Mouse (Mus musculus) intestine, embryonic 15.5 days (tissue): Measurements from ENCODE around the gene Smyd3. TPM values are rescaled to one million over a fixed set of nuclear protein-coding genes. Genes with fewer than 3 reads are reported as not detected.

Source experiments
- ATAC-seq: fragments of 200-750 bp; cut with Nextera tagmentation; 2 replicates; pipeline ENCODE4 v1.8.0; 2017; ENCODE audit warnings: moderate TSS enrichment, moderate library complexity
- H3K27ac ChIP-seq: fragments of 300-500 bp; sonication (generic); 2 replicates; pipeline ENCODE4 v1.5.1; 2015; ENCODE audit warnings: mild to moderate bottlenecking, inconsistent platforms
- H3K27me3 ChIP-seq: fragments of 300-500 bp; sonication (generic); replicated peaks from 2 replicates; pipeline ENCODE4 v1.6.1; 2015; ENCODE audit warnings: inconsistent platforms
- H3K36me3 ChIP-seq: fragments of 300-500 bp; sonication (generic); 2 replicates; pipeline ENCODE4 v1.6.1; 2015; ENCODE audit warnings: inconsistent platforms
- H3K4me1 ChIP-seq: fragments of 300-500 bp; sonication (generic); replicated peaks from 2 replicates; pipeline ENCODE4 v1.6.1; 2015; ENCODE audit warnings: inconsistent platforms
- H3K4me2 ChIP-seq: fragments of 300-500 bp; sonication (generic); replicated peaks from 2 replicates; pipeline ENCODE4 v1.6.1; 2015; ENCODE audit warnings: mild to moderate bottlenecking, inconsistent platforms
- H3K4me3 ChIP-seq: fragments of 300-500 bp; sonication (generic); replicated peaks from 2 replicates; pipeline ENCODE4 v1.5.1; 2015; ENCODE audit warnings: inconsistent platforms
- H3K9ac ChIP-seq: fragments of 300-500 bp; sonication (generic); 2 replicates; pipeline ENCODE4 v1.6.1; 2015; ENCODE audit warnings: inconsistent platforms
- H3K9me3 ChIP-seq: fragments of 300-500 bp; sonication (generic); 2 replicates; pipeline ENCODE4 v1.6.1; 2016; ENCODE audit warnings: inconsistent platforms
- WGBS: fragments of 180-500 bp; shearing (Covaris S2); methylation state at CpG from one replicate; pipeline ENCODE4 v1.1.7; 2015; 5-methylcytosine and 5-hydroxymethylcytosine counted together
- polyA plus RNA-seq: library from polyadenylated mRNA; unstranded; fragments of >200 nt; fragmentation: Nextera tagmentation; extraction: Ambion mirVana; gene quantifications from 2 replicates; pipeline ENCODE4 v1.2.1, GENCODE M21; 2015

The Smyd3 gene
- polyA plus RNA-seq, 1 experiment from 2014 or later, result 18.1 TPM

DNA sequence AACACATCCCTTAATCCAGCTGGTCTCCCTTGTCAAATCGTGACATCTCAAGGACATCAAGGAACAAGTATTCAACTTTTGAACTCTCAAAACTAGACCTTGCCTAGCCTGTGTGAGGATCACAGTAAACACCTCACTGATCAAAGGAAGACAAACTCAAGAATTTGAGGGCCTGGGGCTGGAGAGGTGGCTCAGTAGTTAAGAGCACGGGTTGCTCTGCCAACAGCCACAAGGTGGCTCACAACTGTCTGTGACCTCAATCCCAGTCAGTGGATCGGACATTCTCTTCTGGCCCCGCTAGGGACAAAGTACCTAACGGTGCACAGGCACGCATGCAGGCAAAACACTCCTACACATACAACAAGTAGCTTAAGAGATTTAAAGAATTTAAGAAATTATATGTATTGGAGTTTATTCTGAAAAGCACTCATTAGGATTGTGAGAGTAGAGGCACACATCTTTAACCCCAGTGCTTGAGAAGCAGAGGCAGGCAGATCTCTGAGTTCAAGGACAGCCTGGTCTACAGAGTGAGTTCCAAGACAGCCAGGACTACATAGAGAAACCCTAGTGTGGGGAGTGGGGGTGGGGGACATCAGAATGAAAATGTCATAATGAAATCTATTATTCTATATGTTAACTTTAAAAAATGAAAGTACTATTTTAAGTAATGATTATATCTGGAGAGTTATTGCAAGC is 41.2 kb downstream of the Smyd3 start:
- WGBS, result 65% methylated on average over 6 of the region's 6 CpGs
- Histone ChIP-seq H3K27ac (no peak overlapping the region), H3K4me1 (no peaks in the 10 kb centered on the region; the same call in 1 of the 2 replicates), H3K4me2 (no peak overlapping the region), H3K4me3 (no peak overlapping the region), H3K9me3 (no peaks in the 10 kb centered on the region), H3K9ac (no peak overlapping the region), H3K36me3 (no peaks in the 10 kb centered on the region), H3K27me3 (no peaks in the 10 kb centered on the region)
- peak; percentile 44; the same call in 1 of the 2 replicates for ATAC-seq

DNA sequence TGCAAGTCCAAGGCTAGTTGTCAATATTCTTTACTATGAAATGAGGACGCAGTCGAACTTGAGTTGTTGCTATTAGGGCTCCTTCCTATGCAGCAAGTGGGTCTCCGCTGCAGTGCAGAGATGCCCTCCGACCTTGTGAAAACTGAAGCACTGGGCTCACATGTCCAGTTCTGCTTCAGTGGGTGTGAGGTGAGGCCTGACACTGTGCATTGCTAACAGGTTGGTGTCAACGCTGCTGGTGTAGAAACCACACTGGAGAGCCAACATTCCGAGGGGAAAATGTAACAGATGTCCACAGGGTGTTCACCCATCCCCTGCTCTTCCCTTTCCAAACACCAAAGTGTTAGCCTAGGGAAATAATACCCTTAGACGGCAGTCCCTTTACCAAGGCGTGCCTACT is 43.1 kb downstream of the Smyd3 start:
- WGBS, result 86% methylated on average over 8 of the region's 8 CpGs
- Histone ChIP-seq H3K4me1 (no peaks in the 10 kb centered on the region; the same call in 1 of the 2 replicates), H3K4me3 (no peak overlapping the region), H3K9me3 (no peaks in the 10 kb centered on the region), H3K9ac (no peak overlapping the region), H3K27ac (no peak overlapping the region), H3K27me3 (no peaks in the 10 kb centered on the region), H3K4me2 (no peak overlapping the region), H3K36me3 (no peaks in the 10 kb centered on the region)
- ATAC-seq, result no peak

DNA sequence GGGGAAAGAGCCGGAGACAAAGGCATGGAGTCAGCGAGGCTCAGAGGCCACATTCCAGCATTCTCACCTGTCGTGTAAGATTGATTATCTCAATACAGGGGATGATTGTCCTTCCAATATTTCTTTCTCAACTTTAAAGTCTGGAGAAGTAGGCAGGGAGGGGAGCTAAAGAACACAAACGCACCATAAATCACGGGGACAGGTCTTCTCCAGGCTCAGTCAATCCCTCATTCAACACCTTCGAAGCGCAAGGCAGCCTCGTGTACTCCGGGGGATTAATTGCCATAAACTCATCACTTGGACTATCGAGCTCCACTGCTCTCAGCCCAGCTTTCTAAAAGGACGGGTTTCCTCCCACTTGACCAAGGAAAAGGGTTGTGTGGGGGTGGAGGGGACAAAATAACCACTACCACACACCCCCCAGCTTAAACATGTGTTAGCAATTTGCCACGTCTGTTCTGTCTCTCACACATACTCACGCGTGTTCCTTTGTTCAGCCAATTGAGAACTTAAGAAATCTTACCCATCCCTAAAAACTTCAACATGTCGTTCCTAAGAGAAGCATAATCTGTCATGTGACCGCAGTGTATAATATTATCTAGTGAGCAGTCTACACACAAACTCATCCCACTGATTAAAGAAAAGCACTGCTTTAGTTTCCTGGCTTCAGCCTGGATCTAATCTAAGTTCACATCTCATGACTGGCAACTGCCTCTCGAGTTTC is 43.8 kb downstream of the Smyd3 start:
- no peak for ATAC-seq
- no peak overlapping the region for H3K4me3 ChIP-seq
- no peaks in the 10 kb centered on the region for H3K4me1 ChIP-seq
- H3K27ac ChIP-seq, result no peak overlapping the region
- H3K4me2 ChIP-seq, result no peak overlapping the region
- no peak overlapping the region for H3K9ac ChIP-seq
- WGBS, result 56% methylated on average over 17 of the region's 17 CpGs
- no peaks in the 10 kb centered on the region for H3K36me3 ChIP-seq
- H3K9me3 ChIP-seq, result no peaks in the 10 kb centered on the region
- no peaks in the 10 kb centered on the region for H3K27me3 ChIP-seq

DNA sequence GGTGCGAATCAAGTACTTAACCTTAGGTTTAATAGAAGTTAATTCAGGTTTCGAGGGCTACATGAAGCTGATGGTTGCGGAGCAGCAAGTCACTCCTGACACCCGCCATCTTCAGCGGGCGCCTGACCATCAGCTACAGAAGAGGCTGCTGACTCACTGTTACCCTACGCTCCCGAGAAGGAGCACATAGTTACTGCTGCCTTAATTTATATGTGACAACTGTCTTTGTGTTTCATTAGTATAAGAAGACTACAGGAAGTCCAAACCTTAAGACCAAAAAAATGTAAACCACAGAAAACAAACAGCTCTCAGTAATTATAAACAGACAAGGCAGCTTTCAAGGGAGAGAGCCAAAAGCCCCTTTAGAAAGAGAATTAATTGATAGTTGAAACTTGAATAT is 49.9 kb downstream of the Smyd3 start:
- no peaks in the 10 kb centered on the region for H3K27me3 ChIP-seq
- no peak for ATAC-seq
- no peak overlapping the region for H3K4me2 ChIP-seq
- no peak overlapping the region for H3K27ac ChIP-seq
- 81% methylated on average over 8 of the region's 8 CpGs for WGBS
- no peak overlapping the region for H3K4me3 ChIP-seq
- H3K9me3 ChIP-seq, result no peaks in the 10 kb centered on the region
- H3K9ac ChIP-seq, result no peak overlapping the region
- H3K36me3 ChIP-seq, result no peaks in the 10 kb centered on the region
- no peaks in the 10 kb centered on the region for H3K4me1 ChIP-seq

DNA sequence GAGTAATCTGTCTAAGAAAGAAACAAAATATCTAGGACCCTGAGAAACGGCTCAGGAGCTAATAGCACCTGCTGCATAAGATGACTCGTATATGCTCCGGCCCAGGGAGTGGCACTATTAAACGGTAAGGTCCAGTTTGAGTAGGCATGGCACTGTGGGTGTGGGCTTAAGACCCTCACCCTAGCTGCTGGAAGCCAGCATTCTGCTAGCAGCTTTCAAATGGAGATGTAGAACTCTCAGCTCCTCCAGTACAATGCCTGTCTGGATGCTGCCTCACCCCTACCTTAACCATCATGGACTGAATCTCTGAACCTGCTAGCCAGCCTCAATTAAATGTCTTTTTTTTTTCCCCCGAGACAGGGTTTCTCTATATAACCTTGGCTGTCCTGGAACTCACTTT is 55.5 kb downstream of the Smyd3 start:
- no peak overlapping the region for H3K4me2 ChIP-seq
- H3K27ac ChIP-seq, result no peak overlapping the region
- H3K27me3 ChIP-seq, result no peaks in the 10 kb centered on the region
- WGBS, result 81% methylated on average over 5 of the region's 5 CpGs
- no peaks in the 10 kb centered on the region for H3K9me3 ChIP-seq
- H3K4me1 ChIP-seq, result 0 out of 2 replicates have a peak, but pooled peaks cover 8% of the 10 kb centered on the region
- no peak for ATAC-seq
- H3K4me3 ChIP-seq, result no peak overlapping the region
- H3K36me3 ChIP-seq, result no peaks in the 10 kb centered on the region
- H3K9ac ChIP-seq, result no peak overlapping the region

DNA sequence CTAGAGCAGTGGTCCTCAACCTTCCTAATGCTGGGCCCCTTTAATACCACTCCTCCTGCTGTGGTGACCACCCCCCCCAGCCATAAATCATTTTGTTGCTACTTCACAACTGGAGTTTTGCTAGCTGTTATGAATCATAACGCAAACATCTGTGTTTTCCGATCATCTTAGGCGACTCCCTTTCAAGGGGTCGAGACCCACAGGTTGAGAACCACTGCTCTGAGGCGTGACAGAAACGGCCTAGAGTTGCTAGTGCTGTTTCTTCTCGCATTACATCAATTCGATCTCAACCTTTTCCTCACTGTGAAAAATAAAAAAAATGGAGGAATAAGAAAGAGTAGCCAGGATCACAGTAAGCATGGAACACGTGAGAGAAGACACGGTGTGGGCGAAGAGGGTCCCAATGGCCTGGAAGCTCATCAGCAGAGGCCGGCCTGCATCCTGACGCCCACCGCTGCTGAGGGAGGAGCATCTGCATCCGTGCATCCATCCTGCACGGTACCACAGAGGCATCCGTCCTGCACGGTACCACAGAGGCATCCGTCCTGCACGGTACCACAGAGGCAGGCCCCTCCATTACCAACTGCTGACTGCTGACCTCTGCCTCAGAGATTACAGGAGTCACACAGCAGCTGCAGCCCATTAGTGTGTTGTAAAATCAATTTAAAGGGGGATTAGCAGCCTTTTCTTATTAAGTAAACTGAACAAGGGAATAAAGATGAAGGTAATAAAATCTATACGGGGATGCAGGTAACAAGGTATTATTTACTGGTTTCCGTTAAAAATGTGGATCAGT is 56.6 kb downstream of the Smyd3 start:
- 73% methylated on average over 22 of the region's 22 CpGs for WGBS
- no peak overlapping the region for H3K9ac ChIP-seq
- 0 out of 2 replicates have a peak, but pooled peaks cover 8% of the 10 kb centered on the region for H3K4me1 ChIP-seq
- no peaks in the 10 kb centered on the region for H3K36me3 ChIP-seq
- H3K27ac ChIP-seq, result no peak overlapping the region
- no peak overlapping the region for H3K4me2 ChIP-seq
- H3K4me3 ChIP-seq, result no peak overlapping the region
- no peak for ATAC-seq
- no peaks in the 10 kb centered on the region for H3K27me3 ChIP-seq
- H3K9me3 ChIP-seq, result no peaks in the 10 kb centered on the region

DNA sequence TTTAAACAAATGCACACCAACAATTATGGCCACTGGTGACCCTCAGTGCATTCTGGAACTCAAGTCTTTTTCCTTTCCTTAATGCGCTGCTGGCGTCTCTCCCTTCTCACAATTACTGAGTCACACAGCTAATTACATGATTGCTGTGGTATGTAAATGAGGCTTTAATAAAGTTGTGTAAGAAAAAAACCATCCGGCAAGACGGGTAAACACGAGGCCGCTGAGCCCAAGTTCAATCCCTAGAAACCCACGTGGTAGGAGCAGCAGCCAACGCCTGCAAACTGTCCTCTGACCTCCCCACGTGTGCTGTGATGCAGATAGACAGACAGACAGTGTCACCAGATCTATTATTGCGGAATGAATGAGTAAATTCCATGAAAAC is 58.9 kb downstream of the Smyd3 start:
- no peak overlapping the region for H3K27ac ChIP-seq
- 70% methylated on average over 10 of the region's 10 CpGs for WGBS
- no peak for ATAC-seq
- no peaks in the 10 kb centered on the region for H3K9me3 ChIP-seq
- H3K9ac ChIP-seq, result no peak overlapping the region
- H3K4me2 ChIP-seq, result no peak overlapping the region
- 0 out of 2 replicates have a peak, but pooled peaks cover 8% of the 10 kb centered on the region for H3K4me1 ChIP-seq
- no peaks in the 10 kb centered on the region for H3K27me3 ChIP-seq
- H3K36me3 ChIP-seq, result no peaks in the 10 kb centered on the region
- no peak overlapping the region for H3K4me3 ChIP-seq

DNA sequence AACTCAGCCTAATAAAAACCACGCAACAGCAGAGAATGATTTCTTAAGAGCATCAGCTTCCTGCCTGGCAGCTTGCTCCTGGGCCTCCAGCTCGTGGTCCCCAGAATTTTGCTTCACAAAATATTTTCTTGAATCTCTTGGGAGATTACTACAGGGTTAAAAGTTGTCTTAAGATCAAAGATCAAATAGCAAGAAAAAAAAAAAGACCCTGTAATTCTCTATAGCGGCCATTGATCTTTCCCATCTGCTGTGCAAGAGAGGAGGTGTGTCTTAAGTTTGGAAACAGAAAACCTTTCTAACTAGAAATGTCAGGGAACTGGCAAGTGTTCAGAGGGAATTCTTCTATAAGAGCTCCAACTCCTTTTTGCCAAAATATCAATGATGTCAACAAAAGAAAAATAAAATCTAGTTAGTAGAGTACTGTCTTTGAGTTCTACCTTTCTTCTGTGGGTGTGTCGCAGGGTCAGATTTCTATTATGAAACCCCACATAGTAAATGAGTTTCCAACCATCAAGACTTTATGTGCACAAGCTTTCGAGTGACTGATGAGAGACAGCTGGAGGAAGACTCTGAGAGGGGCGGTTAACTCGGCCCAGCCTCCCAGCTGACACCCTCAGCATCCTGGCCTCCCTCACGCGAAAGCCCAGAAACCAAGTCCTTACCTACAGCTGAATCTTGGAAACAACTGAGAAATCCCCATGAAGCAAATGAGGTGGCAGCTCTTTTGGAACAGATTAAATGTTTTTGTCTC is 59.4 kb downstream of the Smyd3 start:
- H3K4me1 ChIP-seq, result 0 out of 2 replicates have a peak, but pooled peaks cover 8% of the 10 kb centered on the region
- no peak overlapping the region for H3K4me3 ChIP-seq
- no peak overlapping the region for H3K27ac ChIP-seq
- H3K9me3 ChIP-seq, result no peaks in the 10 kb centered on the region
- H3K9ac ChIP-seq, result no peak overlapping the region
- 0 out of 2 replicates have a peak, but pooled peaks have one; percentile 48 for ATAC-seq
- H3K36me3 ChIP-seq, result no peaks in the 10 kb centered on the region
- H3K4me2 ChIP-seq, result no peak overlapping the region
- no peaks in the 10 kb centered on the region for H3K27me3 ChIP-seq
- 37% methylated on average over 9 of the region's 9 CpGs for WGBS

DNA sequence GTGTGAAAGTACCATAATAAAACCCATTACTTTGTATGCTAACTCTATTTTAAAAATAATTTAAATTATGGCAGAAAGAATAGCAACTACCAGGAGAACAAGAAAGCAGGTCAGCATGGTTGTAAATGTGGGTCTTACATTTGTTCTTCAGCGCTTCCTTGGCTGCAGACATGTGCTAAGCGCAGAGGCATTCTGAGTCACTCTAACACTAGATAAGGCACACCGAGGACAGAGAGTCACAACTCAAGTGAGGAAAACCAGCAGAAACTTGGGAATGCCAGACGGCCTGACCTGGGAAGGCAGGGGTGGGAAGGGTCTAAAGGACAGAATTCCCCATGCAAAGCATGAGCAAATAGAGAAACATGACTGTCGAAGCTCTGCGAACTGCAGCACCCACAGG is 63.2 kb downstream of the Smyd3 start:
- H3K27me3 ChIP-seq, result no peaks in the 10 kb centered on the region
- H3K27ac ChIP-seq, result no peak overlapping the region
- whole genome bisulfite sequencing, result 55% methylated on average over 6 of the region's 6 CpGs
- no peak overlapping the region for H3K4me3 ChIP-seq
- no peak overlapping the region for H3K9ac ChIP-seq
- H3K4me1 ChIP-seq, result 0 out of 2 replicates have a peak, but pooled peaks cover 8% of the 10 kb centered on the region
- H3K36me3 ChIP-seq, result no peaks in the 10 kb centered on the region
- no peak overlapping the region for H3K4me2 ChIP-seq
- H3K9me3 ChIP-seq, result no peaks in the 10 kb centered on the region
- peak; percentile 50 for ATAC-seq

DNA sequence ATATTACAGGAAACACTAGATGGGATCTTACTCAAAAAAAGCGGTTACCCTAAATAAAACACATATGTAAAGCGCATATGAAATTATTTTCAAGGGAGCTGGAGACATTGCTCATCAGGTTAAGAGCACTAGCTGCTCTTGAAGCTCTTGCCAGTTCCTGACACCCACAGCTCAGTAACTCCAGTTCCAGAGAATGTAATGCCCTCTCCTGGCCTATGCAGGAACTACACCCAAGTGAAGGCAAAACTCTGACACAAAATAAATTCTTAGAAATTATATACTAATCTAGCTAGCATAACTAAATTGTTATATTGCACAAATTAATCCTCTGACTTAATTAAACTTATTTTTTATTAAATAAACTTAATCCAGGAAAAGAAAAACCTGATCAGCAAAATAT is 66.6 kb downstream of the Smyd3 start:
- Histone ChIP-seq H3K9ac (no peak overlapping the region), H3K27ac (no peak overlapping the region), H3K4me1 (no peaks in the 10 kb centered on the region), H3K9me3 (no peaks in the 10 kb centered on the region), H3K4me3 (no peak overlapping the region), H3K27me3 (no peaks in the 10 kb centered on the region), H3K4me2 (no peak overlapping the region), H3K36me3 (no peaks in the 10 kb centered on the region)
- 86% methylated on average over 2 of the region's 2 CpGs for WGBS
- no peak for ATAC-seq

DNA sequence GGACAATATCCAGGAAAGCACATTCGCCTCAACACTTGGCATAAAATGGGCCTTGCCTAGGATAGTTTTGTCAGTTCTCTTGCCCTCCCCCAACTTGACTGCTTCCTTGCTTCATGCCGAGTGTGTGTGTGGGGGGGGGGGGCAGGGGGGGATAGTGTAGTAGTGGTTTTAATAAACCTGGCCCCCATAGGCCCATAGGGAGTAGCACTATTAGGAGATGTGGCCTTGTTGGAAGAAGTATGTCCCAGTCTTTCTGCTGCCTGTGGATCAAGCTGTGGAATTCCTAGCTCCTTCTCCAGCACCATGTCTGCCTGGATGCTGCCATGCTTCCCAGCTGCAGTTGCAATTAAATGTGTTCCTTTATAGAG is 71.0 kb downstream of the Smyd3 start:
- no peak overlapping the region for H3K9ac ChIP-seq
- no peak overlapping the region for H3K27ac ChIP-seq
- WGBS, result 41% methylated on average over 2 of the region's 2 CpGs
- H3K4me2 ChIP-seq, result no peak overlapping the region
- no peaks in the 10 kb centered on the region for H3K4me1 ChIP-seq
- H3K36me3 ChIP-seq, result no peaks in the 10 kb centered on the region
- ATAC-seq, result no peak; the same call in none of the 2 replicates
- no peaks in the 10 kb centered on the region for H3K9me3 ChIP-seq
- H3K27me3 ChIP-seq, result no peaks in the 10 kb centered on the region
- H3K4me3 ChIP-seq, result no peak overlapping the region
